Mouse (Mus musculus): ENCODE results near the gene Siglec1.

Siglec1 gene

GRCm38 (mm10) chr2:131129836-131130235 lies 43.3 kb upstream of the Siglec1 start:
- TF ChIP-seq CTCF (conservative IDR thresholded peaks at IDR 0.05; ENCODE audit: low read length), result no peak
- no peak for TF ChIP-seq POU5F1 (IDR thresholded peaks at IDR 0.05; ENCODE audit: borderline replicate concordance, low read length)
- no peak for TF ChIP-seq NANOG (IDR thresholded peaks at IDR 0.05; ENCODE audit: borderline replicate concordance, low read length)
- Histone ChIP-seq H3K27me3 (ENCODE audit: insufficient read depth, low read length) (peaks cover 46% of the 10 kb centered on the region), H3K4me3 (replicated peaks; ENCODE audit: low read length) (no peak overlapping the region), H3K4me1 (replicated peaks; ENCODE audit: low read depth, low read length) (peaks cover 38% of the 10 kb centered on the region), H3K9me3 (ENCODE audit: low read length) (no peaks in the 10 kb centered on the region), H3K36me3 (ENCODE audit: insufficient read depth, low read length) (no peaks in the 10 kb centered on the region)

DNA sequence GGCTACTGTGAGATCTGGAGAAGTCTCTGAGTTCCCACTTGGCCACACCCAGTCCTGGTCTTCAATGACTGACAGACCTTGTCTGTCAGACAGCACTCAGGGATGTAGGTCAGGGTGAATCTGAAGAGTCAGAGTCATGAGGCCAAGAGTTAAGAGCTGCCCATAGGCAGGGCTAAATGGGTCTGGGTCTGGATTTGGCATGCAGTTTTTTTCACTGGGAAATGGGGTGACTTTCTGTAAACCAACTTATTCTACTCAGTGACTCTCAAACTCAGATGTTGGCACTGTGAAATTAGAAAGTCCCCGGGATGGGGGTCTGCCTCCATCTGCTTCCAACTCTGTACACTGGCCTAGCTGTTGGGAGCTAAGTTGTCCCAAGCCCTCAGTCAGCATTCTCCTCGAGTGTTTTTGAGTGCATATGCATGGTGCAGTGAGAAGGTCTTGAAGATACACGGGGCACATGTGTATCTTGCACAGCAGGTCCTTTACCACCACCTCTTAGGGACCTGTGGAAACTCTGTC lies 42.1 kb upstream of the Siglec1 start:
- Histone ChIP-seq H3K27me3 (ENCODE audit: insufficient read depth, low read length) (peaks cover 54% of the 10 kb centered on the region), H3K9me3 (ENCODE audit: low read length) (no peaks in the 10 kb centered on the region), H3K36me3 (ENCODE audit: insufficient read depth, low read length) (no peaks in the 10 kb centered on the region), H3K4me3 (replicated peaks; ENCODE audit: low read length) (no peak overlapping the region), H3K4me1 (replicated peaks; ENCODE audit: low read depth, low read length) (peaks cover 26% of the 10 kb centered on the region)
- no peak for TF ChIP-seq POU5F1 (IDR thresholded peaks at IDR 0.05; ENCODE audit: borderline replicate concordance, low read length)
- no peak for TF ChIP-seq CTCF (conservative IDR thresholded peaks at IDR 0.05; ENCODE audit: low read length)
- TF ChIP-seq NANOG (IDR thresholded peaks at IDR 0.05; ENCODE audit: borderline replicate concordance, low read length), result no peak

DNA sequence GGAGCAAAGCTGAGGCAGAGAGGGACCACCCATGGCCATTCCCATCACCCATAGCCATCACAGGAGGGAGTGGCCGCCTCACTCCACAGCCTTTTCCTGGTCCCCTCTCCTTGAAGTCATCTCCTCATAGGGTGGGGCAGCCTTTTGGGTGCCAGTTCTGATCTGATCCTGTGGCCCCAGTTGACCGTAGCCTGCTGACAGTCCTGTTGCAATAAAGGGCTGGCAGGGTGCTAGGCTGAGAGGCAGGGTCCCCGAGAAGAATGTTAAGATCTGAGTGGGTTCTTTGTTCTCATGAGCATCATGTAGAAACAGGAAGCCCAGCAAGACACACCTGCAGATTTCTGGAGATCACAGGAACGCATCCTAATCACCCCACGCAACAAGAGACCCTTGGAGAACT lies 41.6 kb upstream of the Siglec1 start:
- Histone ChIP-seq H3K27me3 (ENCODE audit: insufficient read depth, low read length) (peaks cover 58% of the 10 kb centered on the region), H3K4me3 (replicated peaks; ENCODE audit: low read length) (no peak overlapping the region), H3K4me1 (replicated peaks; ENCODE audit: low read depth, low read length) (peaks cover 26% of the 10 kb centered on the region), H3K36me3 (ENCODE audit: insufficient read depth, low read length) (no peaks in the 10 kb centered on the region), H3K9me3 (ENCODE audit: low read length) (no peaks in the 10 kb centered on the region)
- no peak for TF ChIP-seq NANOG (IDR thresholded peaks at IDR 0.05; ENCODE audit: borderline replicate concordance, low read length)
- TF ChIP-seq POU5F1 (IDR thresholded peaks at IDR 0.05; ENCODE audit: borderline replicate concordance, low read length), result no peak
- TF ChIP-seq CTCF (conservative IDR thresholded peaks at IDR 0.05; ENCODE audit: low read length), result no peak

DNA sequence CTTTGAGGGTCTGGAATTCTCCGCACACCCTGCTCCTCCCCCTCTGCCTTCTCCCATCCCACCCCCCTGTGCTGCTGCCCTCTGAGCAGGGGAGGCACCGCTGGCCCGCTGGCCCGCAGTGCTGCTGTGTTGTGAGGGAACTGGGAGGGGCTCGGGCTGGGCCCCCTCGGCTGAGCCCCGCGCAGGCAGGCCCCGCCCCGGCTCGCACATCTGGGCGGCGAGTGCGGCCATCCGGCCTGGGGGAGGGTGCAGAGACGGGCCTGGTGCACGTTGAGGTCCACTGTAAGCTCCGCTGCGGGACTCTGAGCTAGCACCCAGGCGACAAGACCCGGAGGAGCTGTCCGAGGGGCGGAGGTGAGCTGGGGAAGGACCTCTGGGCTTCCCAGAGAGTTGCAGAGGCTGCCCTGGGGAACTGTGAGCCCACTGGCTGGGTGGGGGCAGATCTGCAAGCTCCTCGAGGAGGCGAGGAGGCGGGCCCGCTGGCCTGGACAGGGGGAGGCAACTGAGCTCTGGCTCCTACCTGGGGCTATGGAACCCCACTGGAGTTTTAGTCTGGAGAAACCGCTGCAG lies 40.7 kb upstream of the Siglec1 start, which contains the start of gene Hspa12b:
TSS of gene Hspa12b (plus strand) at position 120 of the 570 bp plus-strand sequence.
- Histone ChIP-seq H3K4me3 (replicated peaks; ENCODE audit: low read length) (peak within 1 kb of the TSS; percentile 73), H3K27me3 (ENCODE audit: insufficient read depth, low read length) (peaks cover 64% of the 10 kb centered on the region), H3K36me3 (ENCODE audit: insufficient read depth, low read length) (no peaks in the 10 kb centered on the region), H3K9me3 (ENCODE audit: low read length) (no peaks in the 10 kb centered on the region), H3K4me1 (replicated peaks; ENCODE audit: low read depth, low read length) (peaks cover 26% of the 10 kb centered on the region)
- TF ChIP-seq NANOG (IDR thresholded peaks at IDR 0.05; ENCODE audit: borderline replicate concordance, low read length), result no peak

DNA sequence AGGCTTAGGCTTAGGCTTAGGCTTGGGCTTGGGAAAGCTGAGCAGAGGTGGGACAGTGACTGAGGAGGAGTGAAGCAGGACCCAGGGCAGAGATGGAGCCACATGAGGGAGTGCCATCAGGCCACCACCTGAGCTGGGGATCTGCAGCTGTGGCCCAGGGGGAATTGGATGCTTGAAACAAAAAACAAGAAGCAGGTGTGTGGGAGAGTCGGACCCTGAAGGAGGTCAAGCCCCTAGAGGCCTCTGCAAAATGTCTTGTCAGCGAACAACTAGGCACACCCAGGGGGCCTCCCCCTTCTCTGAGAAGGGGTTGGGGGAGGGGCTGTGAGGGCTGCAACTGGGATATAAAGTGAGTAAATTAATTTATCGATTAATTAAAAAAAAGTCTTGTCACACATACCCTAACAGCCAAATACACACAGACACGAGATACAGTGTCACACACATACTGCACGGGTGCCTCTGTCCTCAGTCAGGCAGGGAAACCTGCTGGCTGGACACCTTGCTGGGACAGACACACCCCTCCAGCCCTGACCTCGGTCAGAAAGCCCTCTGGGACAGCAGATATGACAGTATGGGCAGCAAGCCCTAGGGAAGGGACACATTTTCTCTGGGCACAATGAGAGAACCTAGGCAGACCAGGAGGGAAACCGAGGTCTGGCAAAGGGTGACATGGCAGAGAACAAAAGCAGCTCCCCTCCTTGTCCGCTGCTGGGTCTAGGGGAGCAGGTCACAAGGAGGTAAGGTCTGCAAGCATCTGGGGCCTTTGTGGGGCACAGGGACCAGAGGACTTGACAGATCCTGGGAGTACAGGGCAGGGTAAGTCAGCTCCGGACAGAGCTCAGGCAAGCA lies 39.6 kb upstream of the Siglec1 start:
- Histone ChIP-seq H3K4me1 (replicated peaks; ENCODE audit: low read depth, low read length) (peaks cover 26% of the 10 kb centered on the region), H3K27me3 (ENCODE audit: insufficient read depth, low read length) (peaks cover 64% of the 10 kb centered on the region), H3K9me3 (ENCODE audit: low read length) (no peaks in the 10 kb centered on the region), H3K4me3 (replicated peaks; ENCODE audit: low read length) (peak overlapping the region; percentile 73; the same call in 1 of the 2 replicates), H3K36me3 (ENCODE audit: insufficient read depth, low read length) (no peaks in the 10 kb centered on the region)
- TF ChIP-seq CTCF (conservative IDR thresholded peaks at IDR 0.05; ENCODE audit: low read length) (no peak), POU5F1 (IDR thresholded peaks at IDR 0.05; ENCODE audit: borderline replicate concordance, low read length) (no peak), NANOG (IDR thresholded peaks at IDR 0.05; ENCODE audit: borderline replicate concordance, low read length) (no peak)

DNA sequence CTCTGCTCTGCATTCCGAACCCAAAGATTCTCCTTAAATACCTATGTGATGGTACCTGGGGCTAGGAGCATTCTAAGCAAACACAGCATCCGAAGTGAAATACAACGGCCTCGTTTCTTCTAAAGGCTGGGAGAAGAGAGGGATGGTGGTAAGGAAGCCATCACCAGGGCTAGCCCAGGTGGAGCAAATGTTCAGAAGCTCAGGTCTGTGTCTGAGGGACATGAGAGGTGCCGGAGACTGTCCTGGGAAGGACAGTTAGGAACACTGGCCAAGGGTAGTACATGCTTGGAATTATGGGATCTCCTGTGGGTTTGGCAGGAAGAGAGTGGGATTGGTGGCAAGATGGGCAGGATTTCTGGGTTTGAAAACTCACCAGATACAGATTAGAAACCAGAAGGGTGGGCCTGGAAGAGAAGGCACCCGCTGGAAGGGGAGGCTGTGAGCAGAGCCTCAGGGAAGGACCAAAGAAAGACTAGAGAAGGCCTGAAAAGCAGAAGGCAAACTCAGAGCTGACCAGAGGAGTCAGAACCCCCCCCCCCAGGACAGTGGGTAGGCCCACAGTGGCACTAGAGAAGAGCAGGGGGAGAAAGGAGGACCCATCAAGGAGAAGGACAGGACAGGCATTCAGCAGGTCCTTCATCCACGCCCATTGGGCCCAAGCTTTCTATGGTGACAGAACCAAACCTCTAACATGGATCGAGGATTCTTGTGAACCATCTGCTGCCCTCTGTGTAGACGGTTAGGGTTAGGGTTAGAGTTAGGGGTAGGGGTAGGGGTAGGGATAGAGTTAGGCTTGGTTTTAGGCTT lies 38.8 kb upstream of the Siglec1 start:
- H3K27me3 ChIP-seq (ENCODE audit: insufficient read depth, low read length), result peaks cover 64% of the 10 kb centered on the region
- H3K4me3 ChIP-seq (replicated peaks; ENCODE audit: low read length), result no peak overlapping the region
- TF ChIP-seq CTCF (conservative IDR thresholded peaks at IDR 0.05; ENCODE audit: low read length) (no peak), POU5F1 (IDR thresholded peaks at IDR 0.05; ENCODE audit: borderline replicate concordance, low read length) (no peak), NANOG (IDR thresholded peaks at IDR 0.05; ENCODE audit: borderline replicate concordance, low read length) (no peak)
- no peaks in the 10 kb centered on the region for H3K9me3 ChIP-seq (ENCODE audit: low read length)
- peaks cover 26% of the 10 kb centered on the region for H3K4me1 ChIP-seq (replicated peaks; ENCODE audit: low read depth, low read length)
- H3K36me3 ChIP-seq (ENCODE audit: insufficient read depth, low read length), result no peaks in the 10 kb centered on the region

DNA sequence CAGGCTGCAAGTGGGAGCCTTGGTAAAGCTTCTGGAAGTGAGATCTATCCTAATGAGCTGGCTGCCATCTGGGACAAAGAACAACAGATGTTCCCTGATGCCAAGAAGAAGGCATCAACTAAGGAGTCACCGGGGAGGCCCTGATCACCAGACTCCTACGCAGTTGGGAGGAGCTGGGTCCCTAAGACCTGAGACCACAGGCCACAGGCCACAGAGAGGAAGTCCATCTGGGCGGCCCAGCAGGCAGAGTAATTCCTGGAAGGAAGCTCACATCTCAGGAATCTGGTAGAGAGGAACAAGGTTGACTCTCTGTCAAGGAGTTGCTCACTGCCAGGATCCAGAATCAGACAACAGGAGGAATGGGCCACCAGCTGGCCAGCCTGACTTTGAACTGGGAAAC lies 37.6 kb upstream of the Siglec1 start:
- TF ChIP-seq POU5F1 (IDR thresholded peaks at IDR 0.05; ENCODE audit: borderline replicate concordance, low read length), result no peak
- TF ChIP-seq CTCF (conservative IDR thresholded peaks at IDR 0.05; ENCODE audit: low read length), result no peak

GRCm38 (mm10) chr2:131118968-131119574 lies 32.5 kb upstream of the Siglec1 start:
- Histone ChIP-seq H3K27me3 (ENCODE audit: insufficient read depth, low read length) (peaks cover 12% of the 10 kb centered on the region), H3K4me3 (replicated peaks; ENCODE audit: low read length) (no peak overlapping the region), H3K36me3 (ENCODE audit: insufficient read depth, low read length) (no peaks in the 10 kb centered on the region), H3K9me3 (ENCODE audit: low read length) (peaks cover 17% of the 10 kb centered on the region), H3K4me1 (replicated peaks; ENCODE audit: low read depth, low read length) (no peaks in the 10 kb centered on the region)
- TF ChIP-seq CTCF (conservative IDR thresholded peaks at IDR 0.05; ENCODE audit: low read length), result no peak

More for the DNA sequence above, 37.6 kb upstream of the Siglec1 start:
- Histone ChIP-seq H3K9me3 (ENCODE audit: low read length) (no peaks in the 10 kb centered on the region), H3K27me3 (ENCODE audit: insufficient read depth, low read length) (peaks cover 60% of the 10 kb centered on the region), H3K4me1 (replicated peaks; ENCODE audit: low read depth, low read length) (peaks cover 26% of the 10 kb centered on the region), H3K4me3 (replicated peaks; ENCODE audit: low read length) (no peak overlapping the region), H3K36me3 (ENCODE audit: insufficient read depth, low read length) (no peaks in the 10 kb centered on the region)

Measured in E14TG2a.4 (cell line).